Mouse (Mus musculus) adrenal gland, postnatal 36 days (tissue): ENCODE measurements around the gene Cenpa. TPM values are rescaled to one million over a fixed set of nuclear protein-coding genes. Genes with fewer than 3 reads are reported as not detected.

ENCODE experiments used
- microRNA-seq: library from miRNA; unstranded; fragments of <30 nt; microRNA quantifications from one replicate; pipeline ENCODE4 v1.2.0, GENCODE M21; 2021
- total RNA-seq, 2 experiments: library from RNA; stranded (reverse); gene quantifications; 2 replicates each; pipeline ENCODE4 v1.2.3; 2021

The Cenpa gene
- total RNA-seq, 2 experiments from 2014 or later = 10.2 to 11.9 TPM

Small RNAs within 50 kb of the gene (microRNA-seq; reads per million reads assigned to microRNA genes)
- gene Mir5625 = not detected

Other genes starting within 250 kb of the Cenpa start
- gene Otof, start 204.8 kb upstream of the Cenpa start, total RNA-seq = under 1 TPM; 0.07 to 0.10 TPM
- gene 1700001C02Rik, start 200.7 kb upstream of the Cenpa start, total RNA-seq = not detected
- 1 to 10 TPM; 1.4 to 4.0 TPM for gene Cib4, start 120.9 kb upstream of the Cenpa start, total RNA-seq
- 1,000 to 10,000 TPM; 1,187 to 1,472 TPM for gene Kcnk3, start 78.6 kb upstream of the Cenpa start, total RNA-seq
- 10 to 100 TPM; 40.0 to 47.2 TPM for gene Slc35f6, start 18.8 kb upstream of the Cenpa start, total RNA-seq
- gene Dpysl5, start 44.8 kb downstream of the Cenpa start, total RNA-seq = 1 to 10 TPM in 1 of 2 experiments, under 1 TPM in 1; 0.86 to 1.1 TPM
- gene Mapre3, start 147.9 kb downstream of the Cenpa start, total RNA-seq = 10 to 100 TPM; 48.9 to 52.2 TPM
- gene Tmem214, start 201.2 kb downstream of the Cenpa start, total RNA-seq = 10 to 100 TPM; 49.6 to 55.0 TPM
- gene Agbl5, start 221.9 kb downstream of the Cenpa start, total RNA-seq = 10 to 100 TPM in 1 of 2 experiments, 1 to 10 TPM in 1; 6.6 to 12.2 TPM
- gene Ost4, start 241.0 kb downstream of the Cenpa start, total RNA-seq = 100 to 1,000 TPM; 211 to 228 TPM
- 10 to 100 TPM; 49.8 to 56.0 TPM for gene Emilin1, start 246.6 kb downstream of the Cenpa start, total RNA-seq